Mouse (Mus musculus) cerebellum, postnatal 4 days (tissue): ENCODE results near the gene Dpy19l1.

Experiments
- DNase-seq, 2 experiments: peaks; one replicate each; pipeline ENCODE4 v3.0.0; 2022; ENCODE audit warnings: low spot score in 2 of 2, mixed read lengths in 1 of 2

Dpy19l1 gene

DNA sequence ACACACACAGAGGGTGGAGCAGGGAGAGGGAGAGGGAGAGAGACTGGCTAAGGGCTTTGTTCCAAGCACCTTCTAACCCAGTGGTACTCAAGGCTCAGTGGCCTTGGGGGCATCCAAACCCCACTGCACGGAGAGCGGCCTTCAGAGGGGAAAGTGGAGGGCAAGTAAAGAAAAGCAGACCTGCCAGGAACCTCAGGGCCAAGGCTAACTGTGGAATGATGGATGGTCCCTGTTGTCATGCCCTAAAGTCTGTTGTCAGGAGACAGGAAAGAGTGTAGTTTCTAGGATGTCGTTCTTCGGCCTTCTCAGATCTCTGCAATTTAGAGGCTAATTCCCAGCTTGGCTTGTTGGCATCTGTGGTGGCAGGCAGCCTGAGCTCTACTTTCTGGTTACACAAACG, 32.8 kb downstream of the Dpy19l1 start:
- no peak for DNase-seq

DNA sequence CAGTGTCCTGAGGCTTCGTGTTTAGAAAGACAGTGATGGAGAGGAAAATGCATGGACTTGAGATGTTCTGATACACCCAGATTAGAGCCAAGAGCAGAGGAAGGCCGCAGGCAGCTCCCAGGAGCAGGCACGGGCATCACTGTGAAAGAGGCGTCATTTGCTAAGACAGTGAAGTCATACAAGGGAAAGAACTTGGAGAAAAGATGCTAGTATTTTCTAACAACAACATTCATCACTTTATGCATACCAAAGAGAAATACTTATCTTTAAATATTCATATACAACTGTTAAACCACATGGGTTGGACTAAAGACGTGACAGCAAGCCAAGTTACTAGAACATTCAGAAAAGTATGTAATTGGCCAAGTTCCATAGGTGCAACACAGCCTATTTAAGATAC, 35.8 kb downstream of the Dpy19l1 start:
- no peak for DNase-seq

GRCm38 (mm10) chr9:24466649-24467048, 36.3 kb downstream of the Dpy19l1 start:
- no peak for DNase-seq

DNA sequence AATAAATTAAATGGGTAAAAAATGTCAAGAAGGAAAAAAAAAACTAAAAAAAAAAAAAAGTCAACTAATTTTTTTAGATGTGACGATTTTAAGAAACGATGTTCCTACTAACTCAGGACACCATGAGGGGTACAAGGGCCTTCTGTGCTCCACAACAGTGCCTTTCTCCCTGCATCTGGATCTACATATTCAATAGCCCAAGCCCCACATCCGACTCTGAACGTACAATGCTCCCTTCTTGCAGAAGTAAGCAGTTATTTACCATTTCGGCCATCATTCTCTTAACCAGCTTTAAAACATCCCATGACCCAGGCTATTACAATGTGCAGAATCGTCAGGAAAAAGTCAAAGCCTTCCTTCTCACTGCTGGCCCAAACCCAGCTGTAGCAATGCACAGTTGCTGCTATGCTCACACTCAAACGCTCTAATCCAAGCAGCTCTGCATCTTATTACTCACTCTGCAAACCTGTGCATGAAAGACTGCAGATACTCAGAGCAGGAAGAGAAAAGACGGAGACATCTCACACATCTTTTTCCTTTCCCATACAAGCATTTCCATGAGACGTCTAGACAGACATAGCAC, 41.5 kb downstream of the Dpy19l1 start:
- no peak for DNase-seq

- no peak for DNase-seq
These were observed 49.1 kb downstream of the Dpy19l1 start for GRCm38 (mm10) chr9:24453833-24454232.

DNA sequence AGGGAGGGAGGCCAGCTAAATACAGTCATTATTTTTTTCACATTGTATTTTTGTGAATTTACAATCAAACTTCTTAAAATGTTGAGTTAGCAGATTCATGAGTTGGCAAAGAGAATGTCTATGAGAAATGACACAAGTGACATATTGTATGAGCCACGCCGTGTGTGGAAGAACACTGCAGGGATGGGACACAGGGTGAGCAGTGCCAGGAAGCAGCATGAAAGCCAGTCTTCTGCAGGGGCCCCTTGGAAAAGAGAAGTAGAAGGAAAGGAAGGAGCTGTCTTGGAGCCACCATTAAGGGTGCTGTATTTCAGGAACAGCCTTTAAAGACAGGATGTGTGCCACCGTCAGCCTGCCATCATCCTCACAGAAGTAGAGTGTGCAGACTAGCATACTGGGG, 52.0 kb downstream of the Dpy19l1 start:
- DNase-seq, result no peak

- no peak for DNase-seq
These were observed 52.4 kb downstream of the Dpy19l1 start for GRCm38 (mm10) chr9:24450524-24450923.

- no peak for DNase-seq
These were observed 68.0 kb downstream of the Dpy19l1 start for GRCm38 (mm10) chr9:24434901-24435300.

DNA sequence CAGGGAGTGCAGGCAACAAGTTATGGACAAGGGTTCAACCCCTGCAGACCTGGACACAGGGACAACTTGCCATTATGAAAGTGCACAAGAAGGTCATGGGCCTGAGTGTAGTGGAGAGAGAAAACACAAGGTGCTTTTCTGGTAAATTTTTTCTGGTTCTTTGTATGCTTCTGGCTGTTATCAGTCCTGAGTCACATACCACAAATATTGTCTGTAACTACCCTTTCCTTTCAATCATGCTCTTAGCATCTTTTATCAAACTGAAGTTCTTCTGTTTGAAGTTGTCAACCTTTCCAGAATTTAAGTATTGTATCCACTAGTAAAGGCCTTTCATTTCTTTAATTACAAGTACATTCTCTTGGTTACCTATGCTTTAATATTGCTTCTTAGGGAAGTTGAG, 73.2 kb downstream of the Dpy19l1 start:
- no peak for DNase-seq

- DNase-seq, result no peak
These were observed 77.3 kb downstream of the Dpy19l1 start for GRCm38 (mm10) chr9:24425679-24426078.

GRCm38 (mm10) chr9:24423241-24423640, 79.7 kb downstream of the Dpy19l1 start:
- no peak for DNase-seq

GRCm38 (mm10) chr9:24421888-24422287, 81.1 kb downstream of the Dpy19l1 start:
- DNase-seq, result no peak

GRCm38 (mm10) chr9:24421221-24421620, 81.7 kb downstream of the Dpy19l1 start:
- DNase-seq, result no peak

DNA sequence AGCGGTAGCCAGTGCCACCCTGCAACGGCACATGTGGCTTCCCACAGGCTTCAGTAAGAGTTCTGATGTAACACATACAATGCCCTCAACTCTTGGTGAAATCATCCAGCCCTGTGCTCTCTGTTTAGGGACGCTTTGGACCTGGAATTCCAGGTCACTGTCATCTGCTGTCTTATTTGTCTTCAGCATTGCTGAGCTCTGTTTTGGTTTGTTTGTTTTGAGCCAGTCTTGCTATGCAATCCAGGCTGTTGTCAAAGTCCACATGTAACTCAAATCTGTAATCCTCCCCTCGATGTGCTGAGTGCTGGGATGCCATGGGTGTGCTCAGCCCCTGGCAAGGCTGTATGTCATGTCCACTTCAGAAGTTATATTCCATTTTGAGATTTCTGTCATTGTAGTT, 82.8 kb downstream of the Dpy19l1 start:
- DNase-seq, result no peak

- DNase-seq, result no peak
These were observed 84.7 kb downstream of the Dpy19l1 start for GRCm38 (mm10) chr9:24418281-24418680.

DNA sequence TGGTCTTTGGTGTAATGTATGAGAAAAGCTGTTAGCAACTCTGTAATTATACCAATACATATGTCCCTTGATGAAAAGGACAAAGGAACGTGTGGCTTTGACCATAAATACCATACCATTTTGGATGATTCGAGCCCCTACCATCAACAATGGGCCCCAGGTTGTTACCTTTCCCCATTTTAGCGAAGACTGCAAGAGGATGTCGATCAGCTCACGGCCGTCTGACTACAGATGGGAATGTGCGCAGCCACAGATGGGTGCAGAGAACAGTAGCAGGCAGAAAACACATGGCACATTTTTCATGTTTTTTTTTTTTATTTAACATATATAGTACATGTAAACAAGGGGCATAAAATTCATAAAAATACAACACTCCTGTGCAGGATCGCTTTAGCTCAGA, 91.5 kb downstream of the Dpy19l1 start:
- DNase-seq, result no peak

DNA sequence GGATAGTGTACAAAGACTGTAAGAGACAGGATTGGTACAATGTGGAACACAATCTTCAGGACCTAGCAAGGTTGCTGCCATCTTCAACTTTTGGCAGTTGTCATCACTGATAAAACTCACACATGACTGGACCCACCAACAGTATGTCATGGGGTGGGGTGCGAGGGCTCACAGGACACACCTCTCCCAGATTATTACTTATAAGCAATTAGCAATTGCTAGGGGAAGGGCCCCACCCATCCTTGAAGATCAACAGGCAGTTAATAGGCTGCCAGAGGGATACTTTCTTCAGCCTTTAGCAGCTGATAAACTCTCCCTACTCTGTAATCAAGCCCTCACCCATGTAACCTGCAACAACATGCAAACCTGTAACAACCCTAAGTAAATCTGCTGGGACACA, 92.5 kb downstream of the Dpy19l1 start:
- no peak for DNase-seq

GRCm38 (mm10) chr9:24407992-24408391, 94.9 kb downstream of the Dpy19l1 start:
- no peak for DNase-seq

DNA sequence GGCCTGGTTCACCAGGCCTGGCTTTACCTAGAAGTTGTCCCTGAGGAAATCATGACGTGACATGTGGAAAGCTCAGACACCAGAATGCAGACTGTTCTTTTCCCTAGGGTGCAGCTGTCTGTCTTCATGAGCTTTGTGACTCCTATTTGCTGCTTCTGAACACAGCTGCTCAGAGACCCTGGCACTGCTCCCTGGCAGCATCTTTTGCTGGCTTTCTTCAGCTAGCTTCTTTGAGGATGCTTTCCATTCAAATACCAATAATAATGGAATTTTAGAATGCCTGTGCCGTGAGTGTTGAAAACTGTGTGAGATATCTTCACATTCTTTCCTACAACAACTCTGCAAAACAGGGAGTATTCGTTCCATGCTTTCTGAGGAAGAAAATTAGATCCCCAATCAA, 108.8 kb downstream of the Dpy19l1 start:
- DNase-seq, result no peak

GRCm38 (mm10) chr9:24390807-24391370, 112.1 kb downstream of the Dpy19l1 start:
- no peak for DNase-seq

DNA sequence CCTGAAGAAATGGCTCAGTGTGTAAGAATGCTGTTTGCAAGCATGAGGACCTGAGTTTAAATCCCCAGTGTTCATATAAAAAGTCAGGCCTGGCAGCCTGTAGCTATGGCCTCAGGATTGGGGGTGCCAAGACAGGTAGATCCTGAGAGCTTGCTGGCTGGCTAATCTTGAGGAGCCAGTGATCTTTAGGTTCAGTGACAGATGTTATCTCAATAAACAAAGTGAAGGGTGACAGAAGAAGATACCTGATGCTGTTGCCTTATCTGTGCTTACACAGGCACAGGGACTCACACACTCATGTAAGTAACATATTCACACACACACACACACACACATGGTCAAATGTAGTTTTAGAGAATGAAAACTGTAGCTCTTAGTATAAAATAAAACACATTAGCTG, 115.7 kb downstream of the Dpy19l1 start:
- no peak for DNase-seq

- DNase-seq, result no peak
These were observed 123.6 kb downstream of the Dpy19l1 start for GRCm38 (mm10) chr9:24379321-24379720.

DNA sequence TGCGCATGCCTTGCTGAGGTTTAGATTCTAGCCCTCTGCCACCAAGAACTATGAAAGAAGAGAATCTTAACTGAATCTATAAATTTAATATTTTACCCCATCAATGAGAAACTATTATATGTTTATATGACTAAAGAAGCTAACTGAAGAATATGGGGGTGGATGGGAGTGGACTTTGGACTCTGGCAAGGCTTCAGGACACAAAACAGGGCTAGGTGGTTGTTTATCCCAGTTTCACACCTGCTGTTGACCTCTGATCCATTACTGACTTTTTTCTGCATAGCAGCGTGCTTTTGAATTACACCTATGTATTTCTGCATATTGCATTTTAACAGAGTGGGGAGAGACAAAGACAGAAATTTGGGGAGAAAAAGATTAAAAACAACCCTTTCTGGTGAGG, 124.1 kb downstream of the Dpy19l1 start:
- DNase-seq, result no peak
